Mouse (Mus musculus) gastrocnemius, adult 2 months (tissue): ENCODE measurements around the gene Zbtb22. TPM values are rescaled to one million over a fixed set of nuclear protein-coding genes. Genes with fewer than 3 reads are reported as not detected.
"Not testable (repeated sequence)": the region's sequence is repeated elsewhere in the genome, so short reads cannot be mapped to it uniquely, and the experiment has no call there.

ENCODE experiments used
- DNase-seq: peaks from one replicate; pipeline ENCODE4 v3.0.0; 2022
- H3K27ac ChIP-seq: fragments of 200-600 bp; 2 replicates; pipeline ENCODE4 v1.8.1; 2022; ENCODE audit warnings: mild to moderate bottlenecking
- H3K4me3 ChIP-seq: fragments of 200-600 bp; 2 replicates; pipeline ENCODE4 v1.8.1; 2022; ENCODE audit warnings: mild to moderate bottlenecking, moderate library complexity
- CTCF ChIP-seq: fragments of 200-600 bp; IDR thresholded peaks from 2 replicates; pipeline ENCODE4 v1.8.1; 2022; ENCODE audit warnings: antibody characterized with exemption, mild to moderate bottlenecking, moderate library complexity
- intact Hi-C: fragments of 180-260 bp; cut with DNase I; formaldehyde crosslinking; loops from one replicate; pipeline ENCODE4 v1.15.1; 2025
- long read RNA-seq, 2 experiments: library from polyadenylated mRNA; stranded (forward); transcript quantifications; one replicate each; pipeline ENCODE4 v2.0.0; 2021
- total RNA-seq, 2 experiments: library from RNA; stranded (reverse); gene quantifications; 2 replicates each; pipeline ENCODE4 v1.2.3; 2021

Zbtb22 gene
- 10 to 100 TPM; 14.5 to 14.8 TPM for total RNA-seq
- long read RNA-seq, experiment 1, transcript Zbtb22-201 (2 exons, 2,612 nt) = major isoform, 20 of 24 reads
- long read RNA-seq, experiment 1, partial matches to known transcripts = 0 of 24 reads
- long read RNA-seq, experiment 1, other reads (novel, unspliced or antisense) = 3 of 24 reads
- long read RNA-seq, experiment 2, transcript Zbtb22-201 (2 exons, 2,612 nt) = major isoform, 21 of 25 reads
- long read RNA-seq, experiment 2, partial matches to known transcripts = 0 of 25 reads
- long read RNA-seq, experiment 2, other reads (novel, unspliced or antisense) = 4 of 25 reads

GRCm38 (mm10) chr17:33915671-33916250 is at the start of gene Zbtb22, which contains the start of gene Tapbp:
TSS of gene Zbtb22 (plus strand) at chr17:33915904.
TSS of gene Tapbp (plus strand) at chr17:33915899.
- intact Hi-C loops = no loop called here
- Histone ChIP-seq H3K27ac (peak within 1 kb of the TSS; percentile 87), H3K4me3 (peak within 1 kb of the TSS; percentile 82)
- DNase-seq = peak; percentile 96
- TF ChIP-seq CTCF = no peak

- DNase-seq, intact Hi-C loops: not testable (repeated sequence)
- peak within 1 kb of the TSS; percentile 73 for H3K27ac ChIP-seq
- H3K4me3 ChIP-seq = peak within 1 kb of the TSS; percentile 50
Observed at GRCm38 (mm10) chr17:33873537-33873936, 42.2 kb upstream of the Zbtb22 start, which contains the start of gene Gm7029. TSS of gene Gm7029 (plus strand) at chr17:33873837.

- DNase-seq = no peak
- H3K27ac ChIP-seq = peak overlapping the region; percentile 73
- TF ChIP-seq CTCF = no peak
- H3K4me3 ChIP-seq = peak overlapping the region; percentile 50
- intact Hi-C loops = no loop called here
Observed at GRCm38 (mm10) chr17:33874411-33874810, 41.3 kb upstream of the Zbtb22 start.

GRCm38 (mm10) chr17:33875797-33876196 is 39.9 kb upstream of the Zbtb22 start:
- H3K27ac ChIP-seq, DNase-seq, intact Hi-C loops, H3K4me3 ChIP-seq: not testable (repeated sequence)
- TF ChIP-seq CTCF = peak; percentile 20; the same call in 1 of the 2 replicates

GRCm38 (mm10) chr17:33884320-33884719 is 31.4 kb upstream of the Zbtb22 start:
- H3K4me3 ChIP-seq, H3K27ac ChIP-seq, DNase-seq, intact Hi-C loops: not testable (repeated sequence)

- intact Hi-C loops, DNase-seq, H3K4me3 ChIP-seq, H3K27ac ChIP-seq: not testable (repeated sequence)
Observed at GRCm38 (mm10) chr17:33887802-33888201, 27.9 kb upstream of the Zbtb22 start.

- intact Hi-C loops, DNase-seq, H3K27ac ChIP-seq, H3K4me3 ChIP-seq: not testable (repeated sequence)
Observed at GRCm38 (mm10) chr17:33888230-33888629, 27.5 kb upstream of the Zbtb22 start.

GRCm38 (mm10) chr17:33889941-33890532 is 25.7 kb upstream of the Zbtb22 start:
- Histone ChIP-seq H3K4me3 (peak overlapping the region; percentile 88), H3K27ac (0 out of 2 replicates have a peak overlapping the region, but pooled peaks have one; percentile 24)
- DNase-seq, intact Hi-C loops: not testable (repeated sequence)

- Histone ChIP-seq H3K4me3 (peak within 1 kb of the TSS; percentile 88), H3K27ac (peak within 1 kb of the TSS; percentile 73)
- intact Hi-C loops = no loop called here
- TF ChIP-seq CTCF = no peak; the same call in none of the 2 replicates
- peak; percentile 99 for DNase-seq
Observed at GRCm38 (mm10) chr17:33890533-33891059, 25.1 kb upstream of the Zbtb22 start, which contains the start of gene Kifc1. TSS of gene Kifc1 (minus strand) at chr17:33890661.

- Histone ChIP-seq H3K4me3 (no peak overlapping the region), H3K27ac (no peak overlapping the region)
- no peak for DNase-seq
- intact Hi-C loops = no loop called here
- TF ChIP-seq CTCF = no peak
Observed at GRCm38 (mm10) chr17:33891357-33891756, 24.3 kb upstream of the Zbtb22 start.

- intact Hi-C loops, DNase-seq, H3K27ac ChIP-seq, H3K4me3 ChIP-seq: not testable (repeated sequence)
- TF ChIP-seq CTCF = peak; percentile 44
Observed at GRCm38 (mm10) chr17:33891892-33892291, 23.8 kb upstream of the Zbtb22 start.

GRCm38 (mm10) chr17:33892429-33892828 is 23.3 kb upstream of the Zbtb22 start:
- TF ChIP-seq CTCF = no peak
- Histone ChIP-seq H3K27ac (no peak overlapping the region), H3K4me3 (no peak overlapping the region)
- DNase-seq = no peak
- intact Hi-C loops = no loop called here

GRCm38 (mm10) chr17:33893011-33893410 is 22.7 kb upstream of the Zbtb22 start:
- H3K27ac ChIP-seq, H3K4me3 ChIP-seq, DNase-seq, intact Hi-C loops: not testable (repeated sequence)
